Mouse (Mus musculus) kidney, adult 2 months (tissue): Measurements from ENCODE around the gene Lrrc42. TPM values are rescaled to one million over a fixed set of nuclear protein-coding genes. Genes with fewer than 3 reads are reported as not detected.

Experiments used
- DNase-seq: peaks from one replicate; pipeline ENCODE4 v3.0.0; 2021
- H3K27ac ChIP-seq: fragments of 200-500 bp; 2 replicates; pipeline ENCODE4 v1.5.1; 2012; ENCODE audit warnings: low read depth, low read length, control low read depth, inconsistent platforms; ENCODE audit not compliant: insufficient read depth
- H3K27me3 ChIP-seq: fragments of 200-500 bp; replicated peaks from 2 replicates; pipeline ENCODE4 v1.6.1; 2012; ENCODE audit warnings: mild to moderate bottlenecking, moderate library complexity, low read length, inconsistent platforms; ENCODE audit not compliant: control insufficient read depth, insufficient read depth
- H3K36me3 ChIP-seq: fragments of 200-500 bp; 2 replicates; pipeline ENCODE4 v1.6.1; 2012; ENCODE audit warnings: mild to moderate bottlenecking, moderate library complexity, low read length, inconsistent platforms; ENCODE audit not compliant: control insufficient read depth, insufficient read depth
- H3K4me1 ChIP-seq: fragments of 200-500 bp; 2 replicates; pipeline ENCODE4 v1.6.1; 2011; ENCODE audit warnings: low read length; ENCODE audit not compliant: control insufficient read depth, insufficient read depth
- H3K4me3 ChIP-seq: fragments of 200-500 bp; 2 replicates; pipeline ENCODE4 v1.5.1; 2011; ENCODE audit warnings: mild to moderate bottlenecking, low read depth, low read length, control low read depth; ENCODE audit not compliant: insufficient read depth
- CTCF ChIP-seq: fragments of 200-500 bp; conservative IDR thresholded peaks from 2 replicates; pipeline ENCODE4 v1.5.1; 2011; ENCODE audit warnings: low read depth, mild to moderate bottlenecking, control low read depth, low read length, moderate library complexity, mixed read lengths; ENCODE audit not compliant: insufficient read depth, insufficient read length
- POLR2A ChIP-seq: fragments of 200-500 bp; IDR thresholded peaks from one replicate; pipeline ENCODE4 v1.6.1; 2011; ENCODE audit warnings: low read depth, low read length, control low read depth
- WGBS: fragments of 180-500 bp; shearing (Covaris S2); methylation state at CpG from one replicate; pipeline ENCODE4 v1.1.7; 2018; 5-methylcytosine and 5-hydroxymethylcytosine counted together
- polyA plus RNA-seq: library from polyadenylated mRNA; depleted of rRNA; stranded (reverse); fragments of >200 nt; gene quantifications from 2 replicates; pipeline ENCODE4 v1.2.3, GENCODE M21; 2012

Gene Lrrc42
- polyA plus RNA-seq, 1 experiment, result 11.7 TPM

DNA sequence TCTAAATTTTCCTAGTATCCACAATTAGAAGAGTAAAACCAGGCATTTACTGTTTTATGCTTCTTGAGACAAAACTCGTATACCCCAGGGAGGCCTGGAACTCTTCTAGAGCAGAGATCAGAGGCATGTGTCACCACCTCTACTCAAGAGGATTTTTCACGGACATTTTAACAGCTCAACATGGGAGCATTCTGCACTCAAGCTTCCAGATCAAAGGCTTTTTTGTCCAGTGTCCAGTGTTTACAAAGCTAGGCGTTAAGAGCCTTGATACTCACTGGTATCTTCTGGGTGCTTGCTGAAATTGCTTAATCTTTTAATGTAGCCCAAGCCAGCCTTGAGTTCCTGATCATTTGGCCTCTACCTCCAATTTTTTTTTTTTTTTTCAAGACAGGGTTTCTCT is 21.1 kb downstream of the Lrrc42 start:
- WGBS, result 75% methylated on average over 3 of the region's 3 CpGs
- TF ChIP-seq CTCF (no peak), POLR2A (no peak)
- H3K27ac ChIP-seq, result no peak overlapping the region
- no peak overlapping the region for H3K4me3 ChIP-seq
- no peaks in the 10 kb centered on the region for H3K4me1 ChIP-seq
- DNase-seq, result no peak
- H3K27me3 ChIP-seq, result no peaks in the 10 kb centered on the region
- H3K36me3 ChIP-seq, result peaks cover 3% of the 10 kb centered on the region; the same call in 1 of the 2 replicates

DNA sequence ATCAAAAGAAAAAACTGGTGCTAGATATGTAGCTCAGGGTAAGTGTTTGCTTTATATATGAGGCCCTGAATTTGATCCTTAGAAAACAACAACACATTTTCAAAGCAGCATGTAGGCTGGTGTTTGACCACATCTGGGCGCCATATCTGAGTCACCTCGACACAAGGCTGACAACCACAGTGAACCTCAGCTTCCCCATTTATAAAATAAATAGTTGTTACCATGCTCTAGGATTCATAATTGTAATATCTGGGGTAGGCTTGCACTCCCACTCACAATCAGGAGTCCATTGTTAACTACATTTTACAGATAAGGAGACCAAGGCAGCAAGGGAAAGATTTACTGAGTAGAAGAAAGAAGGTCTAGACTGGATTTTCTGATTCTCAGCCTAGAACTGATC is 27.0 kb downstream of the Lrrc42 start:
- WGBS, result 87% methylated on average over 2 of the region's 2 CpGs
- Histone ChIP-seq H3K4me1 (no peaks in the 10 kb centered on the region), H3K27me3 (no peaks in the 10 kb centered on the region), H3K27ac (no peak overlapping the region), H3K36me3 (no peaks in the 10 kb centered on the region), H3K4me3 (no peak overlapping the region)
- no peak for DNase-seq
- TF ChIP-seq POLR2A (no peak), CTCF (no peak)

DNA sequence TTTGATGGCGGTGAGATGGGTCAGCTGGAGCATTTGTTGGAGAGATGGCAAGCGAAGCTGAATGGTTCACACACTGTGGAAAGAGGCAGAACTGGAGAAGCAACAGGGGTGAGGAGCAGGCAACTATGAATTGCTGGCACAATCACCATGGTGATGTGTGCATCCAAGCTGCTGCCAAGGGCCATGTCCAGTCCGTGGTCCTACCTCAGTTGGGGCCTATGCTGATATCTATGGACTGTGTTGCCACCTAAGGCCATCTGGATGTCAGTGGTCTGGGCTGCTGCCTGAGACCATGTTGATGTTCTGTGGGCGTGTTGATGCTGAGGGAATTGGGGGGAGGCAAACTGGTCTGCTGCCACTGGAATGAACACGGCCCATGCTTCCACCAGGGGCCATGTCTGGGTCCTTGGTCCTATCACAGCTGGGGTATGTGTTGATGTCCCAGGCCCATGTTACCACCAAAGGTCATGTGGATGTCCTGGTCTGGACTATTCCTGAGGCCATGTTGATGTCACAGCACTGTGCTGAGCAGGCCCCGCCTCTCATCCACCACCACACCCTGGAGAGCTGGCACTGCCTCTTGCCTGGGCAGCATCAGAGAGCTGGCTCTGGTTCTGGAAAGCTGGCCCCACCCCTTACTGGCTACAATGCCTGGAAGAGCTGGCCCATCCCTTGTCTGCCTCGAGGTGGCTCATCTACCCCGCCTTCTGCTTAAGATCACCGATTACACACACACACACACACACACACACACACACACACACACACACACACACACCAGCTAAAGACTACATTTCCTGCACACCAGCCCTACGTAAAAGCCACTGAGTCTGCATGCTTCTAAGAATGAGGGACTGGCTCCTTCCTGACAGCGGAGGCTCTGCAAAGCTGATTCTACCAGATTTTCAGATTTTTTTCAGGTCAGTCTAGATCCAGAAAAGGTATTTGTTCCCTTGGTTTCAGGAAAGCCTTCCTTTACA is 29.8 kb downstream of the Lrrc42 start:
- no peak overlapping the region for H3K27ac ChIP-seq
- H3K27me3 ChIP-seq, result no peaks in the 10 kb centered on the region
- H3K36me3 ChIP-seq, result no peaks in the 10 kb centered on the region
- no peaks in the 10 kb centered on the region for H3K4me1 ChIP-seq
- no peak overlapping the region for H3K4me3 ChIP-seq
- no peak for TF ChIP-seq POLR2A
- no peak for TF ChIP-seq CTCF
- WGBS, result 82% methylated on average over 11 of the region's 11 CpGs
- peak; percentile 19 for DNase-seq

DNA sequence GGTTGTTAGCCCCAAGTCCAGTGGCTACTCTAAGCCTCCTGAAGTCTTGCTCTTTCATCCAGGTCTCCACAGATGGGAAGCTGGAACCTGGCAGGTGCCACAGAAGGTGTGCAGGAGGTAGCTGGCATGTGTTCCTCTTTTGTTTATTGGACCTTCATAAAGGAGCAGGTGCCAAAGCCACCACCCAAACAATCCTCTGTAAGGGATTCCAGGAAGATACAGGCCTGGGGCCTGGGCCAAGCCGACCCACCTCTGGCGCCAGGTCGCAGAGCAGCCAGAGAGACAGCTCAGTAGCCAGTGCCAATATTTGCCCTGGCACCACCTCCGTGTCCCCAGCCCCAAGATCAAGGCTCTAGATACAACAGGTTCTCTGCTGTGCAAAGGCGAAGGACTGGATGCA is 31.8 kb downstream of the Lrrc42 start:
- WGBS, result 74% methylated on average over 5 of the region's 5 CpGs

DNA sequence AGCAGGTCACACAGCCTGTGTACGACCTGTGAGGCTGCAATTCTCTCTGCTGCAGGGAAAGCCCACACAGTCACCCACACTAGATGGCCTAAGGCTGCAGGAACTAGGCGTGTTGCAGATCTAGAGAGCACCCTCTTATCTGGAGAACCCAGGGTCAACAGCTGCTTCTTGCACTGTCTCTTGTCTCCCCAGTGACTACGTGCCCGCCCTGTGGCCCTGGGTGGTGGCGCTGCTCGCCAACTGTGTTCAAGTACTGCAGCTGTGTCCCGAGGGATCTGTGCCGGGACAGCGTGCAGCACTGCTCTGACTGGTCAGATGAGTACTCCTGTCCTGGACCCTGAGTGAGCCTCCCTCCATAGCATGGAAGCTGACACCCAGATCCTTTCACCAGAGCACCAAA is 35.8 kb downstream of the Lrrc42 start:
- H3K4me1 ChIP-seq, result no peaks in the 10 kb centered on the region
- TF ChIP-seq CTCF, result no peak
- no peak for TF ChIP-seq POLR2A
- H3K27me3 ChIP-seq, result no peaks in the 10 kb centered on the region
- no peaks in the 10 kb centered on the region for H3K36me3 ChIP-seq
- 84% methylated on average over 9 of the region's 9 CpGs for WGBS
- no peak overlapping the region for H3K4me3 ChIP-seq
- no peak for DNase-seq
- no peak overlapping the region for H3K27ac ChIP-seq

More for the DNA sequence above, 31.8 kb downstream of the Lrrc42 start:
- H3K27me3 ChIP-seq, result no peaks in the 10 kb centered on the region
- no peaks in the 10 kb centered on the region for H3K4me1 ChIP-seq
- H3K36me3 ChIP-seq, result no peaks in the 10 kb centered on the region
- no peak for TF ChIP-seq CTCF
- TF ChIP-seq POLR2A, result no peak
- no peak overlapping the region for H3K27ac ChIP-seq
- no peak for DNase-seq
- H3K4me3 ChIP-seq, result no peak overlapping the region

DNA sequence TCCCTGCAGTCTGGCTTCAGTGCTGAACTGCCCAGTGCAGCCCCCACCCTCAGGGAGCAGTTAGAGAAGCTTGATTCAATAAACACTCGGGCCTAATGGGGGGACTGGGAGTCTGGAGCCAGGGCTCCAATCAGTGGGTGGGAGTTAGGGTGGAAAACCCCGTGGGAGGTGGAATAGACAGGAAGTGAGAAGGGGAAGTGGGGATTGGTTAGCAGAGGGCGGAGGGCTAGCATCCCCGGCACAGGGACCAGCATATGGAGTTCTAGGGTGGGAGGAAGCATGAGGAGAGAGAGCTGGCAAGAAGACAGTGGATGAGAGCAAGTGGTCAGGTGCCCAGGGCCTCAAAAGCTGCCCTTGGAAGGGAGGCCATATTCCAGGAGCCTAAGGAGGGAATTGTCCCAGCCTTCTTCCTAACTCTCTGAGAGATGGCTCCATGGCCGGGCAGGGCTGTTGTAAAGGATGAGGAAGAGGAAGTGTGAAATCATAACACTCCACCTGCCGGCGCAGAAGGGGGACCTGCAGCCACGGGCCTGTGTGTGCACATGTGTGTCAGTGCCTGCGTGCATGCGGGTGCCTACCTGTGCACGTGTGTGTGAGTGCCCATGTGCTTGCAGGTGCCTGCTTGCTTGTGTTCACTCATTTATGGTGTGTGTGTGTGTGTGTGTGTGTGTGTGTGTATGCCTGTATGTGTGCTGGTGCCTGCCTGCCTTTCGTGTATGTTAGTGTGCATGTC is 39.9 kb downstream of the Lrrc42 start:
- H3K4me3 ChIP-seq, result no peak overlapping the region
- no peaks in the 10 kb centered on the region for H3K4me1 ChIP-seq
- 59% methylated on average over 12 of the region's 12 CpGs for WGBS
- no peaks in the 10 kb centered on the region for H3K36me3 ChIP-seq
- DNase-seq, result no peak
- no peak overlapping the region for H3K27ac ChIP-seq
- H3K27me3 ChIP-seq, result no peaks in the 10 kb centered on the region
- TF ChIP-seq CTCF (no peak), POLR2A (no peak)

- DNase-seq, result no peak
- Histone ChIP-seq H3K36me3 (no peaks in the 10 kb centered on the region), H3K4me3 (no peak overlapping the region), H3K27me3 (no peaks in the 10 kb centered on the region), H3K27ac (no peak overlapping the region), H3K4me1 (no peaks in the 10 kb centered on the region)
- 86% methylated on average over 5 of the region's 5 CpGs for WGBS
- TF ChIP-seq POLR2A (no peak), CTCF (no peak)
Observed at GRCm38 (mm10) chr4:107211936-107212335, 41.4 kb downstream of the Lrrc42 start.
